Mouse (Mus musculus) cerebellum, adult 9-10 months (tissue): ENCODE results near the gene Gm10600.
"Not testable (repeated sequence)": the region's sequence is repeated elsewhere in the genome, so short reads cannot be mapped to it uniquely, and the experiment has no call there.

ENCODE experiments used
- DNase-seq: peaks from one replicate; pipeline ENCODE4 v3.0.0; 2022

Gene Gm10600

GRCm38 (mm10) chr4:42240339-42240738 lies at the start of gene Gm10600:
Gene Gm10600 (plus strand): TSS chr4:42240639.
- DNase-seq: not testable (repeated sequence)

GRCm38 (mm10) chr4:42255467-42255866 lies 15.0 kb downstream of the Gm10600 start, which contains the start of gene Ccl21b:
Gene Ccl21b (plus strand): TSS chr4:42255767.
- not testable (repeated sequence) for DNase-seq
